Mouse (Mus musculus) urinary bladder, postnatal 10 days (tissue): Measurements from ENCODE around the gene Slc2a9.
"Not testable (repeated sequence)": the region's sequence is repeated elsewhere in the genome, so short reads cannot be mapped to it uniquely, and the experiment has no call there.

Source experiments
- DNase-seq: peaks from one replicate; pipeline ENCODE4 v3.0.0; 2022; ENCODE audit warnings: low spot score

Slc2a9 gene

DNA sequence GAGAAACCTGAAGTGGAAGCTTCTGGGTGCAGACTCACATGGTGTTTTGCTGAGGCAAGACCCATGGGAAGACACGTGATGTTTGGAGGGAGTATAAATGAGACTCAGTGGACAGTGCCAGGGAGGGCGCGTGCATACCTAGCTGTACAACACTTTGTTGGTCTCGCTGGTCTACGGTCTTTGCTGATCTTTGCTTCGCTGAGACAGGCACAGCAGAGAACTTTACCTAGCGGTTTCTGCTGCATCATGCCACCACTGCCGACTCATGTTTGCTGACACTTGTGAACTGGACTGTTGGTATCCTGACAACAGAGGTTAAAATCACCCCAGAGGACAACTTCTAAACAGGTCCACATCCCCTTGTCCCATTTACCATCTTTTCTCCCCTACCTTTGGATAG, 2.9 kb downstream of the Slc2a9 start:
- DNase-seq = no peak

DNA sequence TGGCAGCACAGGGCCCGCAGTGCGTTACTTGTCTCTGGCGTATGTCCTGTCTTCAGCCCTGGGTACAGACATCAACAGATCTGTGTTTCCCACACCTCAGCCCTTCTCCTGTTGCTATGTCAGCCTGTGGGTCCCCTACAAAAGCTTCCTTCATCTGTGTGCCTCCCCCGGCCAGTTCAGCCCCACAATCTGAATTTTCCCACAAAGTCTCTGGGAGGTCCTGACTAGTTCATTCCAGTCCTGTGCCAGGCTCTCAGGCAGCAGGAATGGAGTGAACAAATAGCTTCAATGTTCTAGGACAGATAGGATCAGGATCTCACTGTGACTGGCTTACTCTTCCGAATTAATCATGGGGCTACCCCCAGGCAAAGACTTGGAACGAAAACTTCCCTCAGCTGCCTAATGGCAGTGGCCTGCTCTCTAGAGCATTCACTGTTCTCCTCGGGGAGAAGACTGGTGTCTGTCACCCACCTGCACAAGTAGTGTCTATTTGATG, 3.6 kb downstream of the Slc2a9 start:
- DNase-seq = no peak

DNA sequence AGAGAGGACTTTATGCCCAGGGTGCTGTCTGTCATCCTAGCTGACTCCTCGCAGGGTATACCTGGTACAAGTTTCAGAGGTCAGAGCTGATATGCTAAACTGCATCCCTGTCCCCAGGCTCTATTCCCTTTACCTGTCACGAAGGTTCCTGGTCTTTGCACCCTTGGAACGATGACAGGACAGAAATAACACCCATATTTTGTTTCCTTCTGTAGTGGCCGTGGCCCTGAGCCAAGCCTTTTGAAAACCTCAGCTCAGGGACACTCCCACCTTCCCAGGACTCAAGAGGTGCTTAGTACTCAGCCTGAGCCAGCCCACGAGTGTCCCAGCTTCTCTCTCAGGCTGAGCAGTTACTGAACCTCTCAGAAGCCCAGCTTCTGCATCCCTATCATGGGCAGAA, 4.5 kb downstream of the Slc2a9 start:
- DNase-seq = no peak

DNA sequence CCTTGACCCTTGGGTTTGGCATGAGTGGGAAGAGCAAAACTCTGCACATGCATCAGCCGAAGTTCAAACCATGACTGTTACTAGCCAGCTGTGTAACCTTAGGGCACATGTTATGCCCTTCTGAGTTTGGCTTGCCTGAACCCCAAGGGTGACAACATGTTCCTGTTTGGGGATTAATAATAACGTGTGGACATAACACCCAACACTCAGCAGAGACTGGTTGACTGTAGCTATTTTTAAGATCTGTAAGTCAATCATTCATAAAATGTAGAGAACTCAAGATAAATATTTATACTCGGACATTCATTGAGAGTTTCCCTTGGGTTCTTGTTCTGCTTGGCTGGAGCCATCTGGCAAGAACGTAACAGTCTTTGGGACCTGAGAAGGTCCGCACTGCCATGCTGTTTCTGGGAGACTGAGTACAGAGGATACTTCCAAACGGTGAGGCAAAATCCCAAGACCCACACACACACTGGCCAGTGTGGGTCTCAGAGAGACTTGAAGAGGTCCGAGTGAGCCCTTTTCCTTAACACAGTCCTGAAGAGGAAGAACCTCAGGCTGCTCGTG, 6.4 kb downstream of the Slc2a9 start:
- DNase-seq = no peak

DNA sequence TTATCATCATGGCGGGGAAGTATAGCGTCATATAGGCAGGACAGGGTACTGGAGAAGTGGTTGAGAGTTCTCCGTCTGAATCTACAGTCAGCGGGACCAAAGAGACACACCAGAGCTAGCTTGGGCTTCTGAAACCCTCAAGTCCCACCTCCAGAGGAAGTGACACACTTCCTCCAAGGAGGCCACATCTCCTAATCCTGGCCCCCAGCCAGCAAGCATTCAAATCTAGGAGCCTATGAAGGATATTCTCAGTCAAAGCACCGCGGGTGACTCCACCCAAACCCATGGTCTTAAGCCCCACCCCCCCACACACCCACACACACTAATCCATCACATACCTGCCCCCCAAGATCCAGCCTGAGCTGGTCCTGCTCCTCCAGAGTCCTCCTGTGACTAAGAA, 9.1 kb downstream of the Slc2a9 start:
- DNase-seq = no peak

DNA sequence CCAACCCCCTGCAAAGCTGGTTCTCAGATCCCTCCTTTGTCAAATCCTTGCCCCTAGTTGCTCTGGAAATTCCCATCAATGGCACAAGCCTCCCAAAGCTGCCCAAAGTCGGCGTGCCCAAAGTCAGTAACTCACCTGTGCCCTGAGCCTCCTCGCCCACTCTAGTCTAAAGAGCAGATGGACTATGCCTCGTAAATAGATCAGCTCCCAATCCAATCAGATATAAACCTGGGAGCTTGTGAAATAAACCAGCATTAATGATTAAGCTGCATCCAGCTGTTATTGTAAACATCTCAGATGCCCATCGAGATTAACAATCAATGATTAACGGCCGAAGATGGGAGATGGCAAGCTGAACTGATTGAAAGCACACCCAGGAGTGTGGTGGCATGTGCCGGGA, 11.2 kb downstream of the Slc2a9 start:
- no peak for DNase-seq

DNA sequence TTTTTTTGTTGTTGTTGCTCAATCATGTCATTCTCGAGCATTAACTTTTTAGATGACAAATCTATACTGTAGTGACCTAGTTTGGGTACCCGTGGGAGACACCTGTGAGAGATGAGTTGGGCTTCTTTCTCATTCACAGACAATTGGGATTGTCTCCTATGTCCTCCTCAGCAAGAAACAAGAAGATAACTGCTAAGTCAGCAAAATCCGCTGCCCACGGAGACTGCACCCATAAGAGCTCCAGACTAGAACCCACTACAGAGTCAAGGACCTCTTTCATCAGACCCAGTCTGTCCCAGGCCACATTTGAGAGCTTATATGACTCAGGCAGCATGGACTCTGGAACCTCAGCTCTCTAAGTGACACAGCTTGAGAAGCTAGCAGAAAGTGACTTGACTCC, 13.2 kb downstream of the Slc2a9 start:
- DNase-seq = no peak

DNA sequence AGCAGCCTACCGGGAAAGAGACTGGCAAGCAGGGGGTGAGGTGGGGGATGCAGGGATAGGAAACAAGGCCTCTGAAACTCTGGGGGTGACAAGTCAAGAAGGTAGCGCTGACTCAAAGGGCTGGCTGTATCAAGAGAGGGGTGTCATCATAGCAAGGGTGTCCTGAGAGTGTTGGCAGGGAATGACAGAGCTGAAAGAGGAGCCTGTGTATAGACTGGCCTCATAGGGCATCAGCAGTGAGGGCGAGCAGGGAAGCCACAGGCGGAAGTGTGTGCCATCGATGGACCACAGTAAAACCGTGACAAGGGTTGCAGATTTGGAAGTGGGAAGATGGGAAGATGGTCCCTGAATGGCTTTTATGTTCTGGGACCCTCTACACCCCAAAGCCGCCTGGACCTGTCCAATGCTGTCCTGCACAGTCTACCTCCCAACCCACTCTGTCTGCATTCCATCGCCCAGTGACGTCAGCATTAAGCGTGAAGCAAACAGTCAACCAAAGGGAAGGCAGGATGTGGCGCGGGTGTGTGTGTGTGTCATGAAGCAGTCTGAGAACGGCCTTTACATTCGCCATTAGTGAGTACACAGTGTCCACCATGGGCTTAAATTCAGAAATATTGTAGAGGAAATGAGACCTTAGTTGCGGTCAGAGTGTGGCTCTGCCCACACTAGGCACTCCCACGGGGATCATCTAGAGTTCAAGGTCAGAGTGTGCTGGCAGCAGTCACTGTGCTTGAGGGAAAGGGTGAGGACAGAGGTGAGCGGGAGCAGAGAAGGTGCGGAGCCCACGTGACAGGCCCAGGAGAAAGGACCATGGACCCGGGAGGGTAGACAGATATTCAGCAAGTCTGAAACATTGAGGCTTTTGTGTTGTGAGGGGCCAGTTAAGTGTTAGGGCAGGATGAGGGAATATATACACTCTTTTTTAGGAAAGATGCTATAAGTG, 14.0 kb downstream of the Slc2a9 start:
- no peak for DNase-seq

DNA sequence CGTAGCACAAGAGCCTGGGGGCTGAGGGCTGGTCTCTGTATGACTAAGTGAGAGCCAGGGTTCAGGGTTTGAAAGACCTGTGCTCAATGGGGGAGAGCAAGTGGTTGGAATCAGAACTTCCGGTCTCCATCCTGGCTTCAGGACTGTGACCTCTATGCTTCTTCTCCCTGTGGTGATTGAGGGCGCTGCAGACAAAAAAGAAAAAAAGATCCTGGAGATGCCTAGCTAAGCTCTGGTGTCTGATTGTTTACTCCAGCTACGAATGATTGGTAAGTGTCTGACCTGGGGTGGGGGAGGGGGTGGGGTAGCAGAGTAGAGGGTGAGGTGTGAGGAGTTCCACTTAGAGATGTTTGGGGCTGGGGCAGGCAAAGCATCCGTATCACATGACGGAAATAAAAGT, 14.9 kb downstream of the Slc2a9 start:
- no peak for DNase-seq

DNA sequence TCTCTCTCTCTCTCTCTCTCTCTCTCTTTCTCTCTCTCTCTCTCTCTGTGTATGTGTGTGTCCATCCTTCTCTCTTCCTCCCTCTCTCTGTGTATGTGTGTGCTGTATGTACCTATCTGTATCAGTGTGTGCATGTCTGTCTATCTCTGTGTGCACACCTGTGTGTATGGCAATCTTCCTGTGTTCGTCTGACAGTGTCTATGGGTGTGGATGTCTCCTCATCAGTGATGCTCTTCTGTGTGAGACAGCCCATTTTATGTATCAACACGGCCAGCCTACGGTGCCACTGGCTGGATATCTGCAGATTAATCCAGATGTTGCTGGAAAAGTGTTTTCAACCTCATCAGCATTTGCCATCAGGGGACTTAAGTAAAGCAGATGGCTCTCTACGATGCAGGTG, 15.7 kb downstream of the Slc2a9 start:
- DNase-seq = no peak

DNA sequence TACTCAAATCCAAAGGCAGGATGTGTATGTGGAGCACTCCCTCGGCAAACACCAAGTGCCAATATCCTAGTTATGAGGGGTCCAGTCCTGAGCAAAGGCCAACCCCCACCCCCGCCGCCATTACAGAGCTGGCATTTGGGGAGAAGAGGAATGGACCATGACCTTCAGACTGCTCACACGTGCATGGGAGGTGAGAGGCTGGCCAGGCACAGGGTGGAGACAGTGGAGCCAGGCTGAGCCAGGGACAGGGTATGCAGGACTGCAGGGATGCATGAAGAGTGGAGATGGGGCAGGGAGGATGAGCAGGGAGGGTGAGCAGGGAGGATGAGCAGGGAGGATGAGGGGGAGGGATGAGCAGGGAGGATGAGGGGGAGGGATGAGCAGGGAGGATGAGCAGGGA, 17.0 kb downstream of the Slc2a9 start:
- DNase-seq = no peak

DNA sequence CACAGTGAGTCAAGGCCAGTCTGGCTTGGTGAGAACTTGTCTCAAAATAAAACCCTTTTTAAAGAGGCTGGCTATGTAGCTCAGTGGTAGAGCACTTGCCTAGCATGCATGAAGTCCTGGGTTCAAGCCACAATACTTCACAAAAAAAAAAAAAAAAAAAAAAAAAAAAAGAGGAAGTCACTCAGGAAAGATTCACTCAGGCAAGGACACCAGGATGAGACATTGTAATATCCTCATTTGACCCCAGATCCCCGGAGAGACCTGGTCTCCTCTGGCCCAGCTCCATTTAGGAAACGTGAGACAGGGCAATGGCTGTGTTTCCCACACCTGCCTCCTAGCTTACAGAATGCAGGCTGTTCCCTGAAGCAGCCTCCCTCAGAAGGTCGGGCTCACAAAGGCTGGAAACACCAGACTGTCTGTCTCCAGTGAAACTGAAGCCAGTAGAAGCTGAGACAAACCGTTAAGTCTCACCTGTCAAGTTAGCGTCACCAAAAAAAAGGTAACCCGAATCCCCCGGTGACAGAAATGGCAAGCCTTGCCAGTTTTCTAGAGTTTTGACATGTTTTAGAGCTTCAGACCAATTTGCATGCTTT, 19.3 kb downstream of the Slc2a9 start:
- DNase-seq = no peak

DNA sequence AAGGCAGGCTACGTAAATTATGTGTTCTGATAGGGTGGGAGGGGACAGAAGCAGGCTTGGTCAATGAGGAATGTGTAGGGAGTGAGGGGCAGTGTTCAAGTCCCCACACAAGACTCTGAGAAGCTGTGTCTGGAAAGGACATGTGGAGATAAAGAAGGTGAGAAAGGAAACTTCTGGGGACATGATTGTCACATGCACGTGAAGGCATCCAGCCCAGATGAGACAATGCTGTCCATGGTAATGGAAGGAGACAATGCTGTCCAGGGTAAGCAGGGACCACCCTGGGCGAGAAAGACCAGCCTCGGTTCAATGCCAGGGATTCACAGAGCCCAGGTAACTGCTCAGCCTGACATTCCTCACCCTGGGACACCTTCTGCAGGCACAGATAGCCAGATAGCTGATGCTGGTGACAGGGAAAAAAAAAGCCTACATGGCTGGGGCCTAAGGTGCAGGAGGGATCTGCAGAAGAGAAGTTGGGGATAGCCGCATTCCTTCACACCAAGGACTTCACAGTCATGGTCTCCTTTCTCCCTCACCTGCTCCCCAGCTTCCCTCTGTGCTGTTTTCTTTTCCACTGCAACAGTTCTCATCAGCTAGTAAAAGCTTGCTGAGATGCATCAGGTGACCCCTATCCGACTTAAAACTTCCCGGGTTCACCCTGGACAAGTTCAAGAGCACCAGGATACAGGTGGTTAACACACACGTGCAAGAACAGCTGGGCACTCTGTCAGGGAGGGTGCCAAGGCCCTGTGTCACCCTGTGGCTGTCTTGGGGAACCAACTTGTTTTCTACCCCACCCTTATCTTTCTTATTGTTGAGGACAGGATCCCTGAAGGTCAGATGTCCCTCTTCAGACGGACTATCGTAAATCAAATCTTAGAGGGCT, 21.9 kb downstream of the Slc2a9 start:
- no peak for DNase-seq

DNA sequence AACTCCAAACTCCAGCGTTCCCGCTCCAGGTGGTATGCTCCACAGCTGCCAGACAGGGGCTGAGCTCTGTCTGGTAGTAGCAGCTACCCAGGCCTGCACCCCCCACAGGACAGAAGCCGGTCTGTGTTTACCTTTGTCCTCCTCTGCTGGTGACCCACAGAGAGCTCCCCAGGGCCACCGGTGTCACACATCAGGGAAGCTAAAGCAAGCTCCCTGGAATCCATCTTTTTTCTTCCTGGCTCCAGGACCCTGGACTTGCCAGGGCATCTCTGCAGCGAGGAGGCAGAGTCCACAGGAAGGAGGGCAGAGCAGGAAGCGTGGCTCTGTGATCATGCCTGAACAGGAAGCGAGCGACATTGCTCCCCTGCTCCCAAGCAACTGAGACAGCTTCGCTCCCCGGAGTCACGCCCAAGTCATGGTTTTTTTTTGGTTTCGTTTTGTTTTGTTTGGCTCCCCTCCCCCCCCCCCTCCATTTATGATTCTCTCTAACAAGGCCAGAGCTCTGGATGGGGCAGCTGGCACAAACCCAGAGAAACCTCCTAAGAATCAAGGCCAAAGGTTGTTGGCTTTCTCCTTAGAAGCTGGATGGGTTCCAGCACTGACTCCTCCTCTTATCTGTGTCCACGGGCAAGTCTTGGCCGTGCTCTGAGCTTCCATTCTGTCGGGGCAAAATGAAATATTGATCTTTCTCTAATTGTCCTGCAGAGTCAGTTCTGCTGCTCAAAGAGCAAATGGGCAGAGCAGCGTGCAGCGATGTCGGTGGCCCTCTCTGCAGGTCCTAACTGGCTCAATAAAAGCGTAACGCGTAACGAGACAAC, 22.8 kb downstream of the Slc2a9 start:
- no peak for DNase-seq

DNA sequence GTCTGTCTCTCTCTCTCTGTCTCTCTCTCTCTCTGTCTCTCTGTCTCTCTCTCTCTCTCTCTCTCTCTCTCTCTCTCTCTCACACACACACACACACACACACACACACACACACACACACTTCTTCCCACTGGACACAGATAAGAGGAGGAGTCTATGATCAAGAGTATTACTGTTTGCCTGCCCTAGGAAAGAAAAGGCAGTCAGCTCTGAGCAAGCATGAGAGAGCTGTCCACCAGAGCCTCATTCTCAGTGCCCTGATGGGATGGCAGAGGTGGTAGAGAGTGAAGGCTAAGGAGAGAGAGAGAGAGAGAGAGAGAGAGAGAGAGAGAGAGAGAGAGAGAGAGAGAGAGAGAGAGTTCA, 23.4 kb downstream of the Slc2a9 start:
- not testable (repeated sequence) for DNase-seq

DNA sequence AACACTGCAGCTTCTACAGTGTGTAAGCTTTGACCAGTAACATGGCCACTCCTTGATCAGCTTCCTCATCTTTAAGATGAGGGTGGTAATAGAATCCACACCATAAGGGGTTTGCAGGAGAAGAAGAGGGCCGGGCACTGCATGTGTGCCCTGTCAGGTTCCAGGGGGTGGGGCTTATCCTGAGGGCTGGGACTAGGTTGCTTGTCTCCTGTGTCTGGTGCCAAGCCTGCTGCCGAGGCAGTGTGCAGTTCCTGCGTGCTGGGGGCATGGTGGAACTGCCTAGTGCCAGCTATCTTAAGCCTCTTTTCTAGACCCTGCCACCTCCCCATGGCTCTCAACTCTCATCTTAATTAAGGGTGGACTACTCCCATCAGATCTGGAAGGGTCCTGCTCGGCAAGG, 23.9 kb downstream of the Slc2a9 start:
- DNase-seq = no peak

DNA sequence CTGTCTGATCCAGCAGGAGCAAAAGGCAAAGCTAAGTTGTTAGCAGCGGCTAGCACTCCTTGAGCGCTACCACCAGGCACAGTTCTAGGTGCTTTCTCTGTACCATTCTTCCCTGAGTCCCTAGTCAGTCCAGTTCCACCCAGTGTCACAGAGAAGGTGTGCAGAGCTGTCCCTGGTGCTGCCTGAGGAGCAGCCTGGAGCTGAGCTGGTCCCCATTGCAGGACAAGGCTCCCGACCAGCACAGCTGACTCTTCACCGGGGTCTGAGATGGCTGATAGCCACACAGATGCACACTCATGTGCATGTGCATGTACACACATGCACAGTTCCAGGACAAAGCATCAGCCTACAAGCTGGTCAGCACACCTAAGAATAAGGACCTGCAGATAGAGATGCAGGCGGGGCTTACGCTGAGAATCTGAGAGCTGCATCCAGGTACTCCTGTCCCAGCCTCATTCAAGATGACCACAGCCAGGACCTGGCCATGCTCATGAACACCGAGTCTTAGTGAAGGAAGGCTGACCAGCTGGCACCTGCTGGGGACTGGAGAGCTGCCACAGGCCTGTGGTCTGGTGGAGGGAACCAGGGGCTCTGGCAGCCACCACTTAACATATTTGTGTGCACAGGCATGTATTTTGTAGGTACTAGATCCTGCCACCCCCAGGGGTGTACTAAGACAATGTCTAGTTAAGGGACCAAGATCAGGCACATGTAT, 25.1 kb downstream of the Slc2a9 start:
- DNase-seq = no peak

DNA sequence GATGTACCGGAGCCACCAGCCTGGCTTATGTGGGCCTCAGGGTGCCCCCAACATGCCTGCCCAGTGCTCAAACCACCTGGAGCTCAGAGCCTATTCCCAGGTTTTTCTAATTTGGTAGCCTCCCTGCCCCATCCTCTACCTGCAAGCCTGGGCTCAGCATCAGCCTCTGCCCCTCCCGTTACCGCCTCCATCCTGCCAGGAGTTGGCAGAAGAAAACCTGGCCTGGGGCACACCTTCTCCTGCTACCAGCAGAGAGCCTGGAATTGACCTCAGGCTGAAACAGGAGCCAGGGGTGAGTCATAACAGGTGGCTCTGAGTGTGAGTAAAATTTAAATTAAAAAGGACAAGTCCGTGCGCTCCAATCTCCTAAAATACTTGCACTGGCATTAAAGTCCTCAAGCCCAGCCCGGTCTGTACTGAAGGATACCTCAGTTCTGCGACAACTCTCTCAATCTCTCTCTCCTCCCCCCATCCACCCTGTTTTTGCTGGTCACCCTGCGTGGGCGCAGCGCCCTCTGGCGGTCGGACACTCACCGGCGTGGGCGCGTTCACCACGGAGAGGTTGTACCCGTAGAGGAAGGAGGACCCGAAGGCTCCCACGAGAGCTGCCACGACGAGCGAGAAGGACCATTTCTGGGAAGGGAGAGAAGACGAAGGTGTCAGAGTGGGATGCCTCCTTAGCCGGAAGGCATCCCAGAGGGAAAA, 25.9 kb downstream of the Slc2a9 start:
- no peak for DNase-seq

DNA sequence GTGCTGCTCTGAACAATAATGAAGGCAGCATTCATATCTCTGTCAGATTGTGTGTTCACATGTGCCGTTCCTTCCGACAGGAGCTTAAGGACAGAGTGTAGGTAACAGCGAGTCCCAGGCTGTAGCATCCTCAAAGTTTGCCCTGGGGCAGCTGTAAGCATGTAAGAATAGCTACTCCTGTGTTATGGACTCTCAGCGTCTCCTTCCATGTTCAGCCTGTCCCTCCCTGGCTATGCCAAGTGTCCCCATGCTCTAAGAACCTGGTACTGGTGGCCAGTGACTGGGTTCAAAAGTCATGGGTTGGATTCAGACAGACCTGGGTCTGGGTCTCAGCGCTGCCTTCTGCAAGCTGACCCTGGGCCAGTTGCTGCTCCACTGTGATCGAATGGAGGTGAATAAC, 32.1 kb downstream of the Slc2a9 start:
- DNase-seq = no peak
